Mouse (Mus musculus) retina, embryonic 14.5 days (tissue): ENCODE measurements around the gene Pik3r1.
A peak's percentile ranks its signal among the peaks of the same experiment; 100 is the strongest.

ENCODE experiments used
- DNase-seq: peaks from one replicate; pipeline ENCODE4 v3.0.0-alpha.2; 2015; ENCODE audit warnings: low spot score

Gene Pik3r1

GRCm38 (mm10) chr13:101711301-101711700 lies 56.7 kb downstream of the Pik3r1 start:
- no peak for DNase-seq

- DNase-seq, result no peak
Observed at GRCm38 (mm10) chr13:101709788-101710187, 58.2 kb downstream of the Pik3r1 start.

- no peak for DNase-seq
Observed at GRCm38 (mm10) chr13:101707226-101707625, 60.8 kb downstream of the Pik3r1 start.

- no peak for DNase-seq
Observed at GRCm38 (mm10) chr13:101706426-101706825, 61.6 kb downstream of the Pik3r1 start.

GRCm38 (mm10) chr13:101702096-101702775 lies 65.8 kb downstream of the Pik3r1 start:
- no peak for DNase-seq

GRCm38 (mm10) chr13:101701632-101702031 lies 66.4 kb downstream of the Pik3r1 start:
- DNase-seq, result no peak

- DNase-seq, result no peak
Observed at GRCm38 (mm10) chr13:101699742-101700141, 68.3 kb downstream of the Pik3r1 start.

GRCm38 (mm10) chr13:101697966-101698365 lies 70.1 kb downstream of the Pik3r1 start:
- DNase-seq, result no peak

GRCm38 (mm10) chr13:101697461-101697860 lies 70.6 kb downstream of the Pik3r1 start:
- DNase-seq, result no peak

GRCm38 (mm10) chr13:101696827-101697226 lies 71.2 kb downstream of the Pik3r1 start:
- no peak for DNase-seq

- DNase-seq, result no peak
Observed at GRCm38 (mm10) chr13:101696316-101696715, 71.7 kb downstream of the Pik3r1 start.

GRCm38 (mm10) chr13:101695876-101696275 lies 72.1 kb downstream of the Pik3r1 start:
- DNase-seq, result peak; percentile 96

- peak; percentile 66 for DNase-seq
Observed at GRCm38 (mm10) chr13:101694496-101695251, 73.3 kb downstream of the Pik3r1 start.

- DNase-seq, result peak; percentile 53
Observed at GRCm38 (mm10) chr13:101693967-101694495, 74.0 kb downstream of the Pik3r1 start.

GRCm38 (mm10) chr13:101692866-101693691 lies 74.9 kb downstream of the Pik3r1 start:
- DNase-seq, result no peak

GRCm38 (mm10) chr13:101692239-101692784 lies 75.7 kb downstream of the Pik3r1 start:
- peak; percentile 32 for DNase-seq

- DNase-seq, result peak; percentile 10
Observed at GRCm38 (mm10) chr13:101691669-101692068, 76.3 kb downstream of the Pik3r1 start.

GRCm38 (mm10) chr13:101690911-101691655 lies 76.9 kb downstream of the Pik3r1 start:
- peak; percentile 15 for DNase-seq

GRCm38 (mm10) chr13:101690167-101690566 lies 77.8 kb downstream of the Pik3r1 start:
- no peak for DNase-seq

GRCm38 (mm10) chr13:101686256-101686655 lies 81.8 kb downstream of the Pik3r1 start:
- no peak for DNase-seq

GRCm38 (mm10) chr13:101684706-101685105 lies 83.3 kb downstream of the Pik3r1 start:
- no peak for DNase-seq
